Mouse (Mus musculus) myocyte (in vitro differentiated cells): ENCODE data around the gene Akap8l. TPM values are rescaled to one million over a fixed set of nuclear protein-coding genes. Genes with fewer than 3 reads are reported as not detected.

Experiments used
- H3K27me3 ChIP-seq: one replicate; pipeline ENCODE4 v1.6.1; 2011; ENCODE audit not compliant: control insufficient read depth, insufficient read depth, insufficient read length
- H3K36me3 ChIP-seq: one replicate; pipeline ENCODE4 v1.6.1; 2011; ENCODE audit not compliant: control insufficient read depth, insufficient read depth
- H3K4me2 ChIP-seq: one replicate; pipeline ENCODE4 v1.6.1; 2011; ENCODE audit warnings: low read depth, control low read depth
- H3K4me3 ChIP-seq: one replicate; pipeline ENCODE4 v1.5.1; 2011; ENCODE audit warnings: mild to moderate bottlenecking, control low read depth, moderate library complexity
- H3K79me2 ChIP-seq: one replicate; pipeline ENCODE4 v1.6.1; 2011; ENCODE audit not compliant: control insufficient read depth, insufficient read depth
- H3ac ChIP-seq: one replicate; pipeline ENCODE4 v1.6.1; 2011; ENCODE audit not compliant: control insufficient read depth, insufficient read length
- CEBPB ChIP-seq: IDR thresholded peaks from 2 replicates; pipeline ENCODE4 v1.6.1; 2011; ENCODE audit warnings: mild to moderate bottlenecking, moderate library complexity; ENCODE audit not compliant: poor library complexity, insufficient read depth, severe bottlenecking
- E2F4 ChIP-seq: IDR thresholded peaks from one replicate; pipeline ENCODE4 v1.6.1; 2011; ENCODE audit warnings: mild to moderate bottlenecking, control low read depth, moderate library complexity; ENCODE audit not compliant: insufficient read depth
- MAX ChIP-seq: IDR thresholded peaks from one replicate; pipeline ENCODE4 v1.6.1; 2011; ENCODE audit warnings: low read depth, mild to moderate bottlenecking, control low read depth
- MYOD1 ChIP-seq, 3 experiments: IDR thresholded peaks; one replicate each; pipeline ENCODE4 v1.6.1; 2011; ENCODE audit warnings: control low read depth in 2 of 3, low read depth in 2 of 3, mild to moderate bottlenecking in 2 of 3, moderate library complexity in 1 of 3; ENCODE audit not compliant: insufficient read length in 2 of 3, control insufficient read depth in 1 of 3
- MYOG ChIP-seq, 3 experiments: IDR thresholded peaks; one replicate each; pipeline ENCODE4 v1.6.1; 2011; ENCODE audit warnings: control low read depth in 2 of 3, low read depth in 2 of 3, mild to moderate bottlenecking in 2 of 3; ENCODE audit not compliant: insufficient read length in 2 of 3, control insufficient read depth in 1 of 3, insufficient read depth in 1 of 3
- POLR2A ChIP-seq: IDR thresholded peaks from one replicate; pipeline ENCODE4 v1.6.1; 2011; ENCODE audit warnings: low read depth, mild to moderate bottlenecking, control low read depth, moderate library complexity; ENCODE audit not compliant: insufficient read length
- POLR2AphosphoS2 ChIP-seq: IDR thresholded peaks from one replicate; pipeline ENCODE4 v1.6.1; 2011; ENCODE audit warnings: low read depth, control low read depth; ENCODE audit not compliant: insufficient read length
- REST ChIP-seq: IDR thresholded peaks from one replicate; pipeline ENCODE4 v1.6.1; 2011; ENCODE audit warnings: mild to moderate bottlenecking, control low read depth, moderate library complexity; ENCODE audit not compliant: insufficient read depth, insufficient read length
- SRF ChIP-seq: IDR thresholded peaks from one replicate; pipeline ENCODE4 v1.6.1; 2011; ENCODE audit warnings: low read depth; ENCODE audit not compliant: control insufficient read depth, insufficient read length
- TCF12 ChIP-seq: IDR thresholded peaks from one replicate; pipeline ENCODE4 v1.6.1; 2011; ENCODE audit warnings: mild to moderate bottlenecking, control low read depth; ENCODE audit not compliant: poor library complexity, insufficient read depth, severe bottlenecking
- TCF3 ChIP-seq: IDR thresholded peaks from one replicate; pipeline ENCODE4 v1.6.1; 2011; ENCODE audit warnings: low read depth, control low read depth; ENCODE audit not compliant: insufficient read length
- USF1 ChIP-seq: IDR thresholded peaks from one replicate; pipeline ENCODE4 v1.6.1; 2011; ENCODE audit warnings: low read depth, mild to moderate bottlenecking, control low read depth, moderate library complexity
- polyA plus RNA-seq: library from polyadenylated mRNA; unstranded; fragments of >200 nt; fragmentation: generic; extraction: Trizol; gene quantifications from one replicate; pipeline ENCODE4 v1.2.1, GENCODE M21; 2012; ENCODE audit warnings: missing spikeins

Akap8l gene
- polyA plus RNA-seq, 1 experiment, result 31.7 TPM

DNA sequence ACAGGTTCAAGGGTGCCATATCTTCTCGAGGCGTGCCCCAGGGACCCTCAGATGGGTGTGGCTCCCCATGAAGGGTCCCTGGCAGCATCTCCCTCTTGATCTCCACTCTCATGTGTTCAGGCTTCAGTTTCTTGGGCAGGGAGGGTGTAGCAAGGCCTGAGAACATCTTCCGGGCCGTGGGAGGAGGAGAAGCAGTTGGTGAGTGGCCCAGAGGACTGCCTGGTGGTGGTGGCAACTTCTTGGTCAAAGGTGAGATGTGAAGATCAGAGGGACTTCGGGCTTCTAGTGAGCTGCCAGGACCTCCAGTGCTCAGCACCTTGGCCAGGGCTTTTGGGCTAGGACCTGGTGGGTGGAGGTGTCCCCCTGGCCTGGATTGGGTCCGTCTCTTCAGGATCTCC, 8.5 kb upstream of the Akap8l start:
- no peak overlapping the region for H3ac ChIP-seq
- TF ChIP-seq REST, result no peak
- no peak for TF ChIP-seq USF1
- no peak for TF ChIP-seq MYOD1 (IDR thresholded peaks at IDR 0.05; ENCODE audit: control insufficient read depth in 1 of 3, insufficient read length in 2 of 3, low read depth in 2 of 3)
- TF ChIP-seq E2F4, result no peak
- no peak for TF ChIP-seq CEBPB
- TF ChIP-seq POLR2AphosphoS2, result no peak
- no peak for TF ChIP-seq MAX
- no peak for TF ChIP-seq TCF12
- no peak for TF ChIP-seq POLR2A
- TF ChIP-seq SRF, result no peak
- no peak for TF ChIP-seq TCF3
- TF ChIP-seq MYOG (IDR thresholded peaks at IDR 0.05; ENCODE audit: control insufficient read depth in 1 of 3, insufficient read depth in 1 of 3, insufficient read length in 2 of 3, low read depth in 2 of 3), result no peak

DNA sequence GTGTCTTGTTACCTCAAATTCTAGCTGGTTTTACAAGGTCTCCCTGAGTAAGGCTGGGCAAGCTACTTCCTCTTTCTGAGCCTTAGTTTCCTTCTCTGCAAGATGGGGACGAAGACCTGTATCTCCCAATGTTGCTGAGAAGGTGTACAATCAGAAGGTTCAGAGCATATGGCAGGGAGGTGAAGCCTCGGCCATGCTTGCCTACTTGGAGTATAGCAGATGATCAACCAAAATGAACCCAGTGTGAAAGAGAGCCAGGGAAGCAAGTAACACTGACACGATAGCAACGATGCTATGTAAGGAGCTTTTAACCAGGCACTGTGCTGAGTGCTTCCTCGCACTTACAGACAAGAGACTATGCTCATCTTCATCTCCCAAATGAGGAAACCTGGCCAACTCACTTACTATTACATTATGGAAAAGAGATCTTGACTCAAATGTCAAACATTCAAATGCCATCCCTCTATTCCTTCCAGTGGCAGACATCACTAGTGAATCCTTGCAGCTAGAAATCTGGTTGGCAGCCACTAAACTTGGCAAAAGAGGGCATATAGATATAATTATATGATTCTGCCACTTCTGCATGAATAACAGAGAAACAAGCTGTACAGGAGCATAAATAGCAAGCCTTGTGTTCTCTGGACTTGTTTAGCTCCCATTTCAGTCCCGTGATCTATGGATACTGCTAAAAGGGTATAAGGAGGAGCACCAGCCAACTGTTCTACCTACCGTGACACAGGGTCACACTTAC, 8.0 kb upstream of the Akap8l start:
- Histone ChIP-seq H3K4me2 (no peak overlapping the region), H3K4me3 (no peak overlapping the region), H3K36me3 (peaks cover 40% of the 10 kb centered on the region), H3K79me2 (peaks cover 16% of the 10 kb centered on the region), H3ac (no peak overlapping the region), H3K27me3 (no peaks in the 10 kb centered on the region)
- TF ChIP-seq TCF3, result no peak

More for the DNA sequence above, 8.5 kb upstream of the Akap8l start:
- Histone ChIP-seq H3K4me3 (no peak overlapping the region), H3K36me3 (peaks cover 40% of the 10 kb centered on the region), H3K27me3 (no peaks in the 10 kb centered on the region), H3K79me2 (peaks cover 21% of the 10 kb centered on the region), H3K4me2 (no peak overlapping the region)

DNA sequence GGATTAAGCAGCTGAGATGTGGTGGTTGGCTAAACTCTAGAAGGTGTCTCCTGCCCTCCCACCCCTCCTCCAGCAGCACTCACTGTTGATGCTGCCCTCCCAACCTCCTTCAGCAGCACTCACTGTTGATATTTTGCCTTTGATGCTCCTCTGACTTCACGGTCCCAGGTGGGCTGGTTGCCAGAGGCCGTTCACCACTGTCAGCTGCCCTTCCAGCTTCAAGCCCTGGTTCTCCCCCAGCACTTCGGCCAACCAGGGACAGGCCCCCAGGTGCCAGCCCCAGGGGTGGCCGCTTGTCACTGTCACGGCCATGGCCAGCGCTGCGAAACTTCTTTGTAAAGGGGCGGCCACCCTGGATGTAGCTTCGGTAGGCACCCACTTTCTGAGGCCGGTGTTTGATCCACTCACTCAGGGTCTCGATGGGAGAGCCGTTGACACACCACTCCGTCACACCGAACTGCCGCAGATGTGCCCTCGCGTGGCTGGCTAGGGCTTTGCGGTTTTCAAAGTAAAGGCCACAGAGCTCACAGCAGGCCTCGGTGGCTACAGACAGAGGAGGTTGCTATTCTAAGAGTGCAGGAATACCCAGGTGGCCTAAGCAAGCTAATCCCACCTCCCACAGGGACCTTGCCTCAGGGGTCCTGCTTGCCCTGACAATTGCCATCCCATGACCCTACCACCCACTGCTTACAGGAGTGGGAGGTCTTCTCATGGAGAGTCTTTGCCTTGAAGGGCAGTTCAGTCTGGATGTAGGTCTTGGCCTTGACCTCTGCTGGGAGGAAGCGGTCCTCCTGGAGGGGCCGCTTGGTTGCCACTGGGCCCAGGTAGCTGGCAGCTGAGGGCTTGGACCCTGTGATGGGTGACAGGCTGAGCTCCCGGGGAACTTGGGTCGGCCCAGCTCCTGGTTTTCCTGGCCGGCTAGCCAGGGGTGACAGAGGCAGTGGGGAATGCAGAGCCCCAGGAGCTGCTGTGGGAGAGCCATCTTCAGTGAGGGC, 6.7 kb upstream of the Akap8l start:
- Histone ChIP-seq H3K27me3 (no peaks in the 10 kb centered on the region), H3K4me3 (no peak overlapping the region), H3K36me3 (peaks cover 36% of the 10 kb centered on the region), H3K79me2 (peaks cover 3% of the 10 kb centered on the region), H3K4me2 (no peak overlapping the region), H3ac (no peak overlapping the region)
- TF ChIP-seq TCF12 (no peak), POLR2A (no peak), REST (no peak), SRF (no peak), POLR2AphosphoS2 (no peak)

DNA sequence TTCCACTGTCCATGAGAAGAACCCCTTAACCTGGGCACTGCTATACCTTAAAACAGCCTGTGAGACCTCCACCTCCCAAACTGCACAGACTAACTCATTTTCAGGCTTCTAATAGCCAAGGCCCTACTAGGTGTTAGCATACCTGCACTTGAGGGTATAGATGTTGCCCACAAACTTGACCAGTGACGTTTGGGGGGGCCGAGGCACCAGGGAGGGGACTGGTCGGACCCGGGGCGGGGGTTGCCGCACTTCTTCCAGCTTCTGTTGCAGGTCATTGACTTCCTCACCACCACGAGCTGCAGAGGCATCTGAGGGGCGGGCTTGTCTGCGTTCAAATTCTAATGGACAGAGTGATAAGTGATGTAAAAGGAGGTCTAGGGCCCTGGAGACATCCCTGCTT, 5.9 kb upstream of the Akap8l start:
- Histone ChIP-seq H3K79me2 (no peaks in the 10 kb centered on the region), H3K4me3 (no peak overlapping the region), H3ac (no peak overlapping the region), H3K27me3 (no peaks in the 10 kb centered on the region), H3K36me3 (peaks cover 35% of the 10 kb centered on the region), H3K4me2 (no peak overlapping the region)
- TF ChIP-seq USF1, result no peak
- TF ChIP-seq CEBPB, result no peak
- no peak for TF ChIP-seq REST
- TF ChIP-seq POLR2A, result no peak
- TF ChIP-seq TCF12, result no peak
- no peak for TF ChIP-seq MYOG (IDR thresholded peaks at IDR 0.05; ENCODE audit: control insufficient read depth in 1 of 3, insufficient read depth in 1 of 3, insufficient read length in 2 of 3, low read depth in 2 of 3)
- no peak for TF ChIP-seq TCF3
- TF ChIP-seq E2F4, result no peak
- TF ChIP-seq MAX, result no peak
- TF ChIP-seq MYOD1 (IDR thresholded peaks at IDR 0.05; ENCODE audit: control insufficient read depth in 1 of 3, insufficient read length in 2 of 3, low read depth in 2 of 3), result no peak
- no peak for TF ChIP-seq SRF
- TF ChIP-seq POLR2AphosphoS2, result no peak

DNA sequence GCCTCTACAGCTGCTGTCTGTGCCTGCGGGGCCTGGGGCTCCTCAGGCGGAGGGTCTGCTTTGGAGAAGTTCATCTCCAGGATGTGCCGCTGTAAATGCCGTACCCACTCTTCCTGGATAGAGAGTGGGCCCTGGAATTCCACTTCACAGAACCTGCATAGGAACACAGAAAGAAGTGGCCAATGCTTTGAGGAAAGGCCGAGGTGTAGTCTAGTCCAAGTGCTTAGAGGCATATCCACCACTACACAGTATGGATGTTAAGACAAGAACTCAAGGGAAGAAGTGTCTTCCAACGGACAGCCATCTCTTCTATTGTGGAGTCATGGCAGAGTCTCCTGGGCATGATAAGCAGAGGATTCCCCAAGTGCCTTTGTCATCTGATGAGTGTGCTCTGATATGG, 4.6 kb upstream of the Akap8l start:
- Histone ChIP-seq H3K27me3 (no peaks in the 10 kb centered on the region), H3K79me2 (no peaks in the 10 kb centered on the region), H3K36me3 (peaks cover 27% of the 10 kb centered on the region), H3K4me3 (no peak overlapping the region), H3K4me2 (no peak overlapping the region), H3ac (no peak overlapping the region)
- TF ChIP-seq MYOD1 (IDR thresholded peaks at IDR 0.05; ENCODE audit: control insufficient read depth in 1 of 3, insufficient read length in 2 of 3, low read depth in 2 of 3) (no peak), POLR2AphosphoS2 (no peak)
